Mouse (Mus musculus) intestine, postnatal 0 days (tissue): ENCODE data around the gene Kctd15. TPM values are rescaled to one million over a fixed set of nuclear protein-coding genes. Genes with fewer than 3 reads are reported as not detected.

Source experiments
- ATAC-seq: fragments of 200-750 bp; cut with Nextera tagmentation; 2 replicates; pipeline ENCODE4 v1.8.0; 2017; ENCODE audit warnings: mild to moderate bottlenecking, moderate TSS enrichment, moderate library complexity
- H3K27ac ChIP-seq: fragments of 300-500 bp; sonication (generic); 2 replicates; pipeline ENCODE4 v1.5.1; 2014; ENCODE audit warnings: mild to moderate bottlenecking, low read depth, low read length, moderate library complexity
- H3K27me3 ChIP-seq: fragments of 300-500 bp; sonication (generic); replicated peaks from 2 replicates; pipeline ENCODE4 v1.6.1; 2014; ENCODE audit warnings: low read length, mixed read lengths; ENCODE audit not compliant: control insufficient read depth, insufficient read depth
- H3K36me3 ChIP-seq: fragments of 300-500 bp; sonication (generic); 2 replicates; pipeline ENCODE4 v1.6.1; 2014; ENCODE audit warnings: mild to moderate bottlenecking, moderate library complexity; ENCODE audit not compliant: control insufficient read depth, insufficient read depth
- H3K4me1 ChIP-seq: fragments of 300-500 bp; sonication (generic); replicated peaks from 2 replicates; pipeline ENCODE4 v1.6.1; 2014; ENCODE audit warnings: antibody characterized with exemption, low read length, mixed read lengths; ENCODE audit not compliant: control insufficient read depth, insufficient read depth
- H3K4me2 ChIP-seq: fragments of 300-500 bp; sonication (generic); replicated peaks from 2 replicates; pipeline ENCODE4 v1.6.1; 2014; ENCODE audit warnings: low read depth, mild to moderate bottlenecking, moderate library complexity
- H3K4me3 ChIP-seq: fragments of 300-500 bp; sonication (generic); 2 replicates; pipeline ENCODE4 v1.5.1; 2014; ENCODE audit warnings: low read depth, low read length
- H3K9ac ChIP-seq: fragments of 300-500 bp; sonication (generic); 2 replicates; pipeline ENCODE4 v1.6.1; 2014; ENCODE audit warnings: mild to moderate bottlenecking, low read depth, low read length
- H3K9me3 ChIP-seq: fragments of 300-500 bp; sonication (generic); 2 replicates; pipeline ENCODE4 v1.6.1; 2016; ENCODE audit warnings: mixed run types; ENCODE audit not compliant: control insufficient read depth
- CTCF ChIP-seq: sonication (generic); IDR thresholded peaks from 2 replicates; pipeline ENCODE4 v1.5.1; 2016; ENCODE audit warnings: low read depth, mild to moderate bottlenecking, control low read depth, antibody characterized with exemption, moderate library complexity
- WGBS: fragments of 180-500 bp; shearing (Covaris S2); extraction: QIAGEN DNeasy Blood & Tissue Kit; methylation state at CpG from one replicate; pipeline ENCODE4 v1.1.7; 2014; 5-methylcytosine and 5-hydroxymethylcytosine counted together
- polyA plus RNA-seq: library from polyadenylated mRNA; unstranded; fragments of >200 nt; fragmentation: Nextera tagmentation; extraction: Ambion mirVana; gene quantifications from 2 replicates; pipeline ENCODE4 v1.2.1, GENCODE M21; 2015

Kctd15 gene
- polyA plus RNA-seq, 1 experiment from 2014 or later, result 6.7 TPM

- Histone ChIP-seq H3K4me3 (no peak overlapping the region), H3K27me3 (no peaks in the 10 kb centered on the region), H3K9ac (no peak overlapping the region), H3K4me2 (peak overlapping the region; percentile 41; the same call in 1 of the 2 replicates), H3K36me3 (no peaks in the 10 kb centered on the region), H3K27ac (no peak overlapping the region), H3K4me1 (no peaks in the 10 kb centered on the region), H3K9me3 (no peaks in the 10 kb centered on the region)
- peak; percentile 34; the same call in 1 of the 2 replicates for ATAC-seq
- WGBS, result 60% methylated on average over 6 of the region's 6 CpGs
- TF ChIP-seq CTCF, result no peak
Observed at GRCm38 (mm10) chr7:34659386-34660085, 3.0 kb upstream of the Kctd15 start.

DNA sequence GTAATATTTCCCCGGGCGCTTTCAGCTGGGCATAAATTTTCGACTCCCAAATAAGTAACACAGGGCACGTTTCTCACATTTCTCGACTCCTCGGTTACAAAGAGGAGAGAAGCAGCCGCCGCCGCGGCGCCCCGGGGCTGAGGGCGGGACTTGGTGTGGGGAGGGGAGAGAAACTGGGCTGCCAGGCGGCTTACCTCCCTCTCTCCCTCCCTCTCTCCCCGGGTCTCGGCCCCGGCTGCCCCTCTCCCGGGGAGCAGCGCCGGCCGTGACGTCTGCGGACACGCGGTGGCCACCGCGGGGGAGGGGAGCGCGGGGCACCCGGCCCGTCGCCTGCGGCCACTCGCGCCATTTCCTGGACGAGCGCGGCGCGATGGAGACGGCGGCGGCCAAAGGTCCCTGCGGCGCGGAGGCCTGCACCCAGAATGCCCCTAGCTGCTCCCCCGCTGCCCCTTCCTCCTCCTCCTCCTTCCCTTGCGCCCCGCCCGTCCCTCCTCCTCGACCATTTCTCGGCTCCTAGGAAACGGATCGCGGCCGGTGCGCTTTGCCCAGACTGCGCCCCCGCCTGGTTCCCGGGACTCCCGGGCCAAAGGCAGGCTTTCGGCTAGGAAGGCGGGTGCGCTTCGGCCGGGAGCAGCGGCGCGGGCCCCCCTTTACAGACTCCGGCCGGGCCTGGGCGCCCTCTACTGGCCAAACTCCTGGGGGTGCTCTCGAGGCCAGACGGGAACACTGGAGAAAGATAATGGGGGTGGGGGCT lies 1.3 kb downstream of the Kctd15 start:
- Histone ChIP-seq H3K9me3 (no peaks in the 10 kb centered on the region), H3K4me1 (no peaks in the 10 kb centered on the region), H3K36me3 (no peaks in the 10 kb centered on the region), H3K27me3 (0 out of 2 replicates have a peak, but pooled peaks cover 4% of the 10 kb centered on the region), H3K9ac (peak overlapping the region; percentile 88), H3K4me2 (peak overlapping the region; percentile 99), H3K4me3 (peak overlapping the region; percentile 71), H3K27ac (peak overlapping the region; percentile 85)
- WGBS, result under 1% methylated on average over 47 of the region's 74 CpGs
- peak; percentile 75 for ATAC-seq
- peak; percentile 94 for TF ChIP-seq CTCF

GRCm38 (mm10) chr7:34654441-34655085 lies 2.0 kb downstream of the Kctd15 start:
- H3K9ac ChIP-seq, result peak overlapping the region; percentile 88
- 0 out of 2 replicates have a peak, but pooled peaks cover 4% of the 10 kb centered on the region for H3K27me3 ChIP-seq
- WGBS, result under 1% methylated on average over 59 of the region's 81 CpGs
- H3K4me2 ChIP-seq, result peak overlapping the region; percentile 99
- no peaks in the 10 kb centered on the region for H3K4me1 ChIP-seq
- ATAC-seq, result peak; percentile 25
- 0 out of 2 replicates have a peak, but pooled peaks cover 4% of the 10 kb centered on the region for H3K36me3 ChIP-seq
- H3K4me3 ChIP-seq, result peak overlapping the region; percentile 71
- TF ChIP-seq CTCF, result no peak
- H3K27ac ChIP-seq, result peak overlapping the region; percentile 85
- no peaks in the 10 kb centered on the region for H3K9me3 ChIP-seq

DNA sequence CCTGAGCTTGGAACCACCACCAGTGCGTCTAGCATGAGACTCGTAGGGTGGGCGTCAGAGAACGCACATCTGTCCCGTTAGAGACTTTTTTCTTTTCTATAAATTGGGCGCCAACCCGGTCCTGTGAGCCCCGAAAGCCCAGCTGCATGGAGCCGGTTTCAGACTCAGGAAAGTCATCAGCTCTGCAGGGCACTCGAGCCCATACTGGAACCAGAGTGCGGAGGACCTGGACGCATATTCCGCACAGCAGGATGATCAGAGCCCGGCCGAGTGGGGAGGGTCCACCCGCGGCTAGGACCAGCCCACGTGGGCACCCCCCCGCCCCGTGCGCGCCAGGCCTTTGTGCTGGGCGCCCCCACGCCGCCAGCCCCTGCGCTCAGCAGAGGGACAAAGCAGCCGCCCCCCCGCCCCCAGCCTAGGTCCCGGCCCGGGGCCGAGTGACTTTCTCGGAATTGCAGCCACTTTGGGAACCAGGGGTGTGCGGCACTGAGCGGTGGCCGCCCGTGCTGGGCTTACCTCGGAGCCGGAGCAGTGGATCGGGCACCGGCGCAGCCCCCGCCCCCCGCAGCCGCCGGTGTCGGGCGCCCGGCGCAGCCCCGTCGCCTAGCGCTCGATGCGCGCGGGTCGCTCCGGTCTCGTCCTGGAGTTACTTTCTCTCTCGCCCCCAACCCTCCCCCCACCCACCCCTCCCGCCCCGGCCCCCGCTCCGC lies 2.6 kb downstream of the Kctd15 start:
- WGBS, result under 1% methylated on average over 53 of the region's 64 CpGs
- Histone ChIP-seq H3K36me3 (peaks cover 4% of the 10 kb centered on the region; the same call in 1 of the 2 replicates), H3K4me1 (no peaks in the 10 kb centered on the region), H3K9ac (peak overlapping the region; percentile 88), H3K27me3 (0 out of 2 replicates have a peak, but pooled peaks cover 4% of the 10 kb centered on the region), H3K4me2 (peak overlapping the region; percentile 99), H3K4me3 (peak overlapping the region; percentile 71), H3K9me3 (no peaks in the 10 kb centered on the region), H3K27ac (peak overlapping the region; percentile 46; the same call in 1 of the 2 replicates)
- ATAC-seq, result no peak
- no peak for TF ChIP-seq CTCF

GRCm38 (mm10) chr7:34652751-34653502 lies 3.6 kb downstream of the Kctd15 start:
- WGBS, result 4% methylated on average over 48 of the region's 48 CpGs
- Histone ChIP-seq H3K9me3 (no peaks in the 10 kb centered on the region), H3K4me1 (no peaks in the 10 kb centered on the region), H3K4me2 (peak overlapping the region; percentile 99), H3K36me3 (peaks cover 4% of the 10 kb centered on the region; the same call in 1 of the 2 replicates), H3K4me3 (peak overlapping the region; percentile 71), H3K9ac (peak overlapping the region; percentile 88; the same call in 1 of the 2 replicates), H3K27ac (no peak overlapping the region), H3K27me3 (0 out of 2 replicates have a peak, but pooled peaks cover 4% of the 10 kb centered on the region)
- ATAC-seq, result no peak
- no peak for TF ChIP-seq CTCF
